15 mouse cellular contexts compared by ENCODE assay signal in genomic region chr5:64101993-64102716, GRCm38 (mm10). TPM values are rescaled to one million over a fixed set of nuclear protein-coding genes. Genes with fewer than 3 reads are reported as not detected.
A peak's percentile ranks its signal among the peaks of the same experiment; 100 is the strongest.
DNase-seq lines count a peak whose midpoint lies in the region; ATAC-seq and TF ChIP-seq lines count a peak whose summit lies in the region.
"Had no signal": no experiment of that assay in that cellular context is flagged by ENCODE, and none has a peak within 500 bp of the region (broad histone marks: within the 10 kb centered on the region; RNA-seq: fewer than 3 reads in every experiment).

No protein-coding gene starts in this region.

- no peak overlapping the region for H3K9ac ChIP-seq in liver, postnatal 0 days (replicated peaks)
- H3K9ac ChIP-seq: forebrain, embryonic 15.5 days; hindbrain, embryonic 14.5 days; limb, embryonic 12.5 days had no signal

- ATAC-seq in G1E (ENCODE audit: extremely low read depth, insufficient number of reproducible peaks, low FRiP score, poor library complexity, severe bottlenecking) = peak; percentile 28
- peak; percentile 38; the same call in 1 of the 2 replicates for ATAC-seq in liver, postnatal 0 days
- ATAC-seq: forebrain, embryonic 15.5 days; midbrain, embryonic 16.5 days had no signal

- no peaks in the 10 kb centered on the region for H3K9me3 ChIP-seq in heart, embryonic 10.5 days
- no peaks in the 10 kb centered on the region for H3K9me3 ChIP-seq in G1E (replicated peaks)
- H3K9me3 ChIP-seq in liver, postnatal 0 days (ENCODE audit: low read length) = no peaks in the 10 kb centered on the region
- H3K9me3 ChIP-seq: forebrain, embryonic 15.5 days; limb, embryonic 12.5 days had no signal

- intact Hi-C loops in heart, postnatal 25 days (cut with DNase I) = loop anchor here (10.0 kb wide), 1 partner anchor 163 kb away; no protein-coding TSS in a partner anchor

- H3K4me1 ChIP-seq in heart, embryonic 10.5 days = peaks cover 7% of the 10 kb centered on the region
- peaks cover 20% of the 10 kb centered on the region for H3K4me1 ChIP-seq in G1E (ENCODE audit: insufficient read depth, low read depth, low read length)
- H3K4me1 ChIP-seq in liver, postnatal 0 days (ENCODE audit: insufficient read depth) = no peaks in the 10 kb centered on the region
- H3K4me1 ChIP-seq: forebrain, embryonic 15.5 days; limb, embryonic 12.5 days had no signal

- H3K27ac ChIP-seq in heart, embryonic 10.5 days = 0 out of 2 replicates have a peak overlapping the region, but pooled peaks have one; percentile 37
- no peak overlapping the region for H3K27ac ChIP-seq in liver, postnatal 0 days (ENCODE audit: low read depth)
- H3K27ac ChIP-seq: forebrain, embryonic 15.5 days; hindbrain, embryonic 14.5 days; limb, embryonic 12.5 days had no signal

- no peak overlapping the region for H3K4me3 ChIP-seq in heart, embryonic 10.5 days
- H3K4me3 ChIP-seq in G1E (ENCODE audit: low read depth, low read length) = peak overlapping the region; percentile 40; the same call in 1 of the 2 replicates
- H3K4me3 ChIP-seq in liver, postnatal 0 days (ENCODE audit: low read depth, low read length) = no peak overlapping the region
- H3K4me3 ChIP-seq: forebrain, embryonic 15.5 days; limb, embryonic 12.5 days had no signal

- no peak overlapping the region for H3K4me2 ChIP-seq in liver, postnatal 0 days (ENCODE audit: low read depth, low read length)
- H3K4me2 ChIP-seq: forebrain, embryonic 15.5 days; hindbrain, embryonic 14.5 days; limb, embryonic 12.5 days had no signal

- H3K36me3 ChIP-seq in heart, embryonic 10.5 days = peaks cover 54% of the 10 kb centered on the region
- H3K36me3 ChIP-seq in G1E (replicated peaks) = peaks cover 88% of the 10 kb centered on the region
- H3K36me3 ChIP-seq in liver, postnatal 0 days (replicated peaks; ENCODE audit: insufficient read depth, low read length) = peaks cover 32% of the 10 kb centered on the region

- TF ChIP-seq EP300 in liver, postnatal 0 days (IDR thresholded peaks at IDR 0.05; ENCODE audit: low read depth) = no peak; the same call in 1 of the 2 replicates

- no peak for DNase-seq in heart, embryonic 10.5 days (ENCODE audit: low spot score)
- no peak for DNase-seq in heart, postnatal 25 days (ENCODE audit: low spot score)
- no peak for DNase-seq in G1E (ENCODE audit: low spot score)
- DNase-seq in adrenal gland, postnatal 25 days = peak; percentile 35
- no peak for DNase-seq in liver, postnatal 0 days
- no peak for DNase-seq in right cerebral cortex, postnatal 14 days
- DNase-seq in right cerebral cortex, adult 2 months (ENCODE audit: low spot score in 2 of 2) = no peak
- DNase-seq: cerebellum, adult 11-12 months; kidney, adult 11 months; kidney, postnatal 10 days; lung, postnatal 14 days had no signal

- H3K27me3 ChIP-seq in heart, embryonic 10.5 days (ENCODE audit: insufficient read depth, poor library complexity, severe bottlenecking) = no peaks in the 10 kb centered on the region
- H3K27me3 ChIP-seq in G1E (ENCODE audit: insufficient read depth, low read length) = no peaks in the 10 kb centered on the region
- H3K27me3 ChIP-seq in liver, postnatal 0 days (ENCODE audit: insufficient read depth, low read length) = no peaks in the 10 kb centered on the region
- H3K27me3 ChIP-seq: forebrain, embryonic 15.5 days; limb, embryonic 12.5 days had no signal

- WGBS in heart, embryonic 10.5 days = 70% methylated on average over 9 of the region's 9 CpGs
- whole genome bisulfite sequencing in liver, postnatal 0 days (ENCODE audit: insufficient replicate concordance) = 47% methylated on average over 9 of the region's 9 CpGs

- TF ChIP-seq CTCF in G1E (IDR thresholded peaks at IDR 0.05; ENCODE audit: low read depth, low read length) = no peak
- TF ChIP-seq CTCF in liver, postnatal 0 days (IDR thresholded peaks at IDR 0.05; ENCODE audit: low read depth) = no peak

RNA-seq across cellular contexts. Expression of gene Pgm2, which starts 9.4 kb away (rescaled TPM):
- polyA plus RNA-seq in heart, embryonic 10.5 days (2016; fragmentation: Nextera tagmentation; extraction: Ambion mirVana) = 21.1 and 27.8 TPM in 2 replicates
- total RNA-seq in heart, postnatal 25 days (2021) = 1 to 10 TPM; 5.7 to 6.8 TPM
- total RNA-seq in G1E (2014; fragmentation: Nextera tagmentation) = 101 and 110 TPM in 2 replicates
- 64.1 and 65.8 TPM in 2 replicates for total RNA-seq in G1E (2017)
- 49.0 and 61.2 TPM in 2 replicates for polyA plus RNA-seq in G1E (2012)
- total RNA-seq in adrenal gland, postnatal 25 days (2021) = 16.1 and 21.1 TPM in 2 replicates
- polyA plus RNA-seq in liver, postnatal 0 days (2015; fragmentation: Nextera tagmentation; extraction: Ambion mirVana) = 9.7 and 11.9 TPM in 2 replicates

RNA-seq across cellular contexts. Expression of gene Tbc1d1, which starts 54.0 kb away (rescaled TPM):
- polyA plus RNA-seq in heart, embryonic 10.5 days (2016; fragmentation: Nextera tagmentation; extraction: Ambion mirVana) = 38.3 and 44.2 TPM in 2 replicates
- total RNA-seq in heart, postnatal 25 days (2021) = 10 to 100 TPM; 17.0 to 20.2 TPM
- total RNA-seq in G1E (2014; fragmentation: Nextera tagmentation) = 10.3 and 11.7 TPM in 2 replicates
- total RNA-seq in G1E (2017) = 17.1 and 17.3 TPM in 2 replicates
- polyA plus RNA-seq in G1E (2012) = 3.6 and 4.2 TPM in 2 replicates
- total RNA-seq in adrenal gland, postnatal 25 days (2021) = 10.8 and 11.2 TPM in 2 replicates
- polyA plus RNA-seq in liver, postnatal 0 days (2015; fragmentation: Nextera tagmentation; extraction: Ambion mirVana) = 3.6 and 5.0 TPM in 2 replicates
